Mouse (Mus musculus): Measurements from ENCODE around the gene Ctbp1. TPM values are rescaled to one million over a fixed set of nuclear protein-coding genes. Genes with fewer than 3 reads are reported as not detected.
A peak's percentile ranks its signal among the peaks of the same experiment; 100 is the strongest.

The Ctbp1 gene
- polyA plus RNA-seq (2014; fragmentation: Nextera tagmentation; extraction: Ambion mirVana) = 396 and 435 TPM in 2 replicates

- 0% methylated on average over 40 of the region's 57 CpGs for WGBS
- DNase-seq (ENCODE audit: low spot score) (peak; percentile 96), ATAC-seq (replicated peaks; ENCODE audit: insufficient number of reproducible peaks, low FRiP score, low TSS enrichment, low read depth) (peak; percentile 90)
- Histone ChIP-seq H3K9ac (replicated peaks; ENCODE audit: low read length) (peak within 1 kb of the TSS; percentile 97), H3K4me1 (ENCODE audit: control insufficient read depth, insufficient read depth, low read length) (peaks cover 4% of the 10 kb centered on the region; the same call in 1 of the 2 replicates), H3K27me3 (ENCODE audit: control insufficient read depth, insufficient read depth, low read length) (no peaks in the 10 kb centered on the region), H3K36me3 (replicated peaks; ENCODE audit: control insufficient read depth, insufficient read depth, low read depth, low read length) (no peaks in the 10 kb centered on the region), H3K4me2 (ENCODE audit: low read depth, low read length) (peak within 1 kb of the TSS; percentile 72), H3K4me3 (ENCODE audit: low read depth, low read length) (peak within 1 kb of the TSS; percentile 83), H3K27ac (replicated peaks; ENCODE audit: low read depth, low read length) (peak within 1 kb of the TSS; percentile 93), H3K9me3 (replicated peaks; ENCODE audit: control insufficient read depth, low read length) (no peaks in the 10 kb centered on the region)
Observed at GRCm38 (mm10) chr5:33274953-33275454, at the start of gene Ctbp1. Gene Ctbp1, minus strand, starts transcription at chr5:33274994.

GRCm38 (mm10) chr5:33324491-33324890, 49.7 kb upstream of the Ctbp1 start:
- Histone ChIP-seq H3K27me3 (ENCODE audit: control insufficient read depth, insufficient read depth, low read length) (no peaks in the 10 kb centered on the region), H3K4me3 (ENCODE audit: low read depth, low read length) (no peak overlapping the region), H3K4me1 (ENCODE audit: control insufficient read depth, insufficient read depth, low read length) (no peaks in the 10 kb centered on the region), H3K27ac (replicated peaks; ENCODE audit: low read depth, low read length) (no peak overlapping the region), H3K36me3 (replicated peaks; ENCODE audit: control insufficient read depth, insufficient read depth, low read depth, low read length) (no peaks in the 10 kb centered on the region), H3K4me2 (ENCODE audit: low read depth, low read length) (no peak overlapping the region), H3K9me3 (replicated peaks; ENCODE audit: control insufficient read depth, low read length) (no peaks in the 10 kb centered on the region), H3K9ac (replicated peaks; ENCODE audit: low read length) (no peak overlapping the region)
- WGBS = 45% methylated on average over 2 of the region's 2 CpGs
- DNase-seq (ENCODE audit: low spot score) = no peak
- no peak for ATAC-seq (replicated peaks; ENCODE audit: insufficient number of reproducible peaks, low FRiP score, low TSS enrichment, low read depth)

GRCm38 (mm10) chr5:33312192-33312591, 37.4 kb upstream of the Ctbp1 start:
- H3K9me3 ChIP-seq (replicated peaks; ENCODE audit: control insufficient read depth, low read length) = no peaks in the 10 kb centered on the region
- no peak for DNase-seq (ENCODE audit: low spot score)
- no peak overlapping the region for H3K9ac ChIP-seq (replicated peaks; ENCODE audit: low read length)
- no peak for ATAC-seq (replicated peaks; ENCODE audit: insufficient number of reproducible peaks, low FRiP score, low TSS enrichment, low read depth)
- no peaks in the 10 kb centered on the region for H3K36me3 ChIP-seq (replicated peaks; ENCODE audit: control insufficient read depth, insufficient read depth, low read depth, low read length)
- no peak overlapping the region for H3K4me2 ChIP-seq (ENCODE audit: low read depth, low read length)
- H3K27ac ChIP-seq (replicated peaks; ENCODE audit: low read depth, low read length) = no peak overlapping the region
- 82% methylated on average over 7 of the region's 7 CpGs for WGBS
- no peaks in the 10 kb centered on the region for H3K27me3 ChIP-seq (ENCODE audit: control insufficient read depth, insufficient read depth, low read length)
- H3K4me1 ChIP-seq (ENCODE audit: control insufficient read depth, insufficient read depth, low read length) = no peaks in the 10 kb centered on the region
- H3K4me3 ChIP-seq (ENCODE audit: low read depth, low read length) = no peak overlapping the region

- H3K4me1 ChIP-seq (ENCODE audit: control insufficient read depth, insufficient read depth, low read length) = no peaks in the 10 kb centered on the region
- H3K36me3 ChIP-seq (replicated peaks; ENCODE audit: control insufficient read depth, insufficient read depth, low read depth, low read length) = no peaks in the 10 kb centered on the region
- H3K9ac ChIP-seq (replicated peaks; ENCODE audit: low read length) = no peak overlapping the region
- no peak overlapping the region for H3K4me2 ChIP-seq (ENCODE audit: low read depth, low read length)
- no peaks in the 10 kb centered on the region for H3K9me3 ChIP-seq (replicated peaks; ENCODE audit: control insufficient read depth, low read length)
- H3K27ac ChIP-seq (replicated peaks; ENCODE audit: low read depth, low read length) = no peak overlapping the region
- ATAC-seq (replicated peaks; ENCODE audit: insufficient number of reproducible peaks, low FRiP score, low TSS enrichment, low read depth) (no peak), DNase-seq (ENCODE audit: low spot score) (no peak)
- no peaks in the 10 kb centered on the region for H3K27me3 ChIP-seq (ENCODE audit: control insufficient read depth, insufficient read depth, low read length)
- H3K4me3 ChIP-seq (ENCODE audit: low read depth, low read length) = no peak overlapping the region
- WGBS = 69% methylated on average over 3 of the region's 3 CpGs
Observed at GRCm38 (mm10) chr5:33310704-33311462, 36.1 kb upstream of the Ctbp1 start.

- no peak for ATAC-seq (replicated peaks; ENCODE audit: insufficient number of reproducible peaks, low FRiP score, low TSS enrichment, low read depth)
- H3K9me3 ChIP-seq (replicated peaks; ENCODE audit: control insufficient read depth, low read length) = no peaks in the 10 kb centered on the region
Observed at GRCm38 (mm10) chr5:33301801-33302200, 27.0 kb upstream of the Ctbp1 start.

GRCm38 (mm10) chr5:33297164-33297563, 22.4 kb upstream of the Ctbp1 start:
- DNase-seq (ENCODE audit: low spot score) (peak; percentile 13), ATAC-seq (replicated peaks; ENCODE audit: insufficient number of reproducible peaks, low FRiP score, low TSS enrichment, low read depth) (no peak)
- no peaks in the 10 kb centered on the region for H3K4me1 ChIP-seq (ENCODE audit: control insufficient read depth, insufficient read depth, low read length)
- 64% methylated on average over 6 of the region's 6 CpGs for WGBS
- no peak overlapping the region for H3K9ac ChIP-seq (replicated peaks; ENCODE audit: low read length)
- H3K27ac ChIP-seq (replicated peaks; ENCODE audit: low read depth, low read length) = no peak overlapping the region
- H3K36me3 ChIP-seq (replicated peaks; ENCODE audit: control insufficient read depth, insufficient read depth, low read depth, low read length) = no peaks in the 10 kb centered on the region
- no peaks in the 10 kb centered on the region for H3K27me3 ChIP-seq (ENCODE audit: control insufficient read depth, insufficient read depth, low read length)
- no peaks in the 10 kb centered on the region for H3K9me3 ChIP-seq (replicated peaks; ENCODE audit: control insufficient read depth, low read length)
- H3K4me2 ChIP-seq (ENCODE audit: low read depth, low read length) = no peak overlapping the region
- no peak overlapping the region for H3K4me3 ChIP-seq (ENCODE audit: low read depth, low read length)

More at GRCm38 (mm10) chr5:33301801-33302200, 27.0 kb upstream of the Ctbp1 start:
- H3K4me2 ChIP-seq (ENCODE audit: low read depth, low read length) = no peak overlapping the region
- no peaks in the 10 kb centered on the region for H3K27me3 ChIP-seq (ENCODE audit: control insufficient read depth, insufficient read depth, low read length)
- no peak overlapping the region for H3K4me3 ChIP-seq (ENCODE audit: low read depth, low read length)
- H3K27ac ChIP-seq (replicated peaks; ENCODE audit: low read depth, low read length) = no peak overlapping the region
- H3K9ac ChIP-seq (replicated peaks; ENCODE audit: low read length) = no peak overlapping the region
- WGBS = 88% methylated on average over 2 of the region's 2 CpGs
- no peaks in the 10 kb centered on the region for H3K4me1 ChIP-seq (ENCODE audit: control insufficient read depth, insufficient read depth, low read length)
- DNase-seq (ENCODE audit: low spot score) = no peak
- H3K36me3 ChIP-seq (replicated peaks; ENCODE audit: control insufficient read depth, insufficient read depth, low read depth, low read length) = no peaks in the 10 kb centered on the region

GRCm38 (mm10) chr5:33293796-33294430, 19.1 kb upstream of the Ctbp1 start:
- DNase-seq (ENCODE audit: low spot score) = no peak

GRCm38 (mm10) chr5:33283951-33284350, 9.2 kb upstream of the Ctbp1 start:
- Histone ChIP-seq H3K36me3 (replicated peaks; ENCODE audit: control insufficient read depth, insufficient read depth, low read depth, low read length) (no peaks in the 10 kb centered on the region), H3K4me2 (ENCODE audit: low read depth, low read length) (no peak overlapping the region), H3K9ac (replicated peaks; ENCODE audit: low read length) (no peak overlapping the region), H3K27me3 (ENCODE audit: control insufficient read depth, insufficient read depth, low read length) (no peaks in the 10 kb centered on the region), H3K4me1 (ENCODE audit: control insufficient read depth, insufficient read depth, low read length) (no peaks in the 10 kb centered on the region), H3K27ac (replicated peaks; ENCODE audit: low read depth, low read length) (no peak overlapping the region), H3K9me3 (replicated peaks; ENCODE audit: control insufficient read depth, low read length) (no peaks in the 10 kb centered on the region), H3K4me3 (ENCODE audit: low read depth, low read length) (no peak overlapping the region)
- DNase-seq (ENCODE audit: low spot score) (no peak), ATAC-seq (replicated peaks; ENCODE audit: insufficient number of reproducible peaks, low FRiP score, low TSS enrichment, low read depth) (no peak)
- 69% methylated on average over 7 of the region's 7 CpGs for WGBS

More at GRCm38 (mm10) chr5:33293796-33294430, 19.1 kb upstream of the Ctbp1 start:
- no peaks in the 10 kb centered on the region for H3K36me3 ChIP-seq (replicated peaks; ENCODE audit: control insufficient read depth, insufficient read depth, low read depth, low read length)
- no peak overlapping the region for H3K4me2 ChIP-seq (ENCODE audit: low read depth, low read length)
- H3K9ac ChIP-seq (replicated peaks; ENCODE audit: low read length) = no peak overlapping the region
- ATAC-seq (replicated peaks; ENCODE audit: insufficient number of reproducible peaks, low FRiP score, low TSS enrichment, low read depth) = no peak
- H3K27ac ChIP-seq (replicated peaks; ENCODE audit: low read depth, low read length) = no peak overlapping the region
- no peaks in the 10 kb centered on the region for H3K9me3 ChIP-seq (replicated peaks; ENCODE audit: control insufficient read depth, low read length)
- H3K4me1 ChIP-seq (ENCODE audit: control insufficient read depth, insufficient read depth, low read length) = no peaks in the 10 kb centered on the region
- H3K27me3 ChIP-seq (ENCODE audit: control insufficient read depth, insufficient read depth, low read length) = no peaks in the 10 kb centered on the region
- no peak overlapping the region for H3K4me3 ChIP-seq (ENCODE audit: low read depth, low read length)
- WGBS = 64% methylated on average over 16 of the region's 16 CpGs
